Mouse (Mus musculus) CH12.LX (cell line): ENCODE results near the gene Col5a1. TPM values are rescaled to one million over a fixed set of nuclear protein-coding genes. Genes with fewer than 3 reads are reported as not detected.

Experiments used
- DNase-seq: peaks from one replicate; pipeline ENCODE4 v3.0.0-alpha.2; 2013; ENCODE audit errors: extremely low read depth
- H3K27ac ChIP-seq: 2 replicates; pipeline ENCODE4 v1.5.1; 2012; ENCODE audit warnings: low read depth, mild to moderate bottlenecking, control low read depth, moderate library complexity; ENCODE audit not compliant: insufficient read depth
- H3K27me3 ChIP-seq: replicated peaks from 2 replicates; pipeline ENCODE3; 2012; ENCODE audit warnings: inconsistent platforms
- H3K36me3 ChIP-seq, 2 experiments: replicated peaks in 1 of 2; 2 replicates each; pipeline versions ENCODE3 to v1.6.1; 2012; ENCODE audit warnings: inconsistent platforms in 1 of 2, low read length in 1 of 2, mild to moderate bottlenecking in 1 of 2, mixed read lengths in 1 of 2, moderate library complexity in 1 of 2; ENCODE audit not compliant: control insufficient read depth in 1 of 2, insufficient read depth in 1 of 2
- H3K4me1 ChIP-seq, 2 experiments: 2 replicates each; pipeline ENCODE4 v1.6.1; 2012; ENCODE audit warnings: inconsistent platforms in 1 of 2, moderate library complexity in 1 of 2; ENCODE audit not compliant: insufficient read depth in 2 of 2, control insufficient read depth in 1 of 2
- H3K4me2 ChIP-seq: 2 replicates; pipeline ENCODE4 v1.6.1; 2012; ENCODE audit warnings: low read depth, mild to moderate bottlenecking, control low read depth; ENCODE audit not compliant: poor library complexity, insufficient read depth, severe bottlenecking
- H3K4me3 ChIP-seq, 3 experiments: fragments of 150-350 bp in 1 of 3; sonication (generic) in 1 of 3; replicated peaks in 1 of 3; 2 replicates each; pipeline versions ENCODE3 to v1.5.1; 2011 to 2012; ENCODE audit warnings: low read depth in 2 of 3, low read length in 2 of 3, mild to moderate bottlenecking in 2 of 3, moderate library complexity in 2 of 3, control low read depth in 1 of 3, improper control_type of control experiment in 1 of 3, inconsistent platforms in 1 of 3, mixed read lengths in 1 of 3; ENCODE audit not compliant: poor library complexity in 1 of 3
- H3K79me2 ChIP-seq: replicated peaks from 2 replicates; pipeline ENCODE4 v1.6.1; 2012; ENCODE audit warnings: mild to moderate bottlenecking, moderate library complexity; ENCODE audit not compliant: control insufficient read depth, poor library complexity, insufficient read depth, severe bottlenecking; ENCODE audit errors: extremely low read depth
- H3K9ac ChIP-seq: 2 replicates; pipeline ENCODE4 v1.6.1; 2012; ENCODE audit warnings: low read depth, mild to moderate bottlenecking, control low read depth, moderate library complexity; ENCODE audit not compliant: insufficient read depth
- H3K9me3 ChIP-seq: replicated peaks from 2 replicates; pipeline ENCODE3; 2012; ENCODE audit warnings: low read length, inconsistent platforms, mixed read lengths
- BHLHE40 ChIP-seq: IDR thresholded peaks from 2 replicates; pipeline ENCODE4 v1.6.1; 2011; ENCODE audit warnings: mild to moderate bottlenecking, low read depth, low read length, improper control_type of control experiment
- CHD2 ChIP-seq: IDR thresholded peaks from 2 replicates; pipeline ENCODE4 v1.6.1; 2011; ENCODE audit warnings: low read length, improper control_type of control experiment
- E2F4 ChIP-seq: IDR thresholded peaks from 2 replicates; pipeline ENCODE4 v1.6.1; 2011; ENCODE audit warnings: low read depth, low read length, improper control_type of control experiment; ENCODE audit not compliant: insufficient replicate concordance
- EP300 ChIP-seq: IDR thresholded peaks from 2 replicates; pipeline ENCODE4 v1.6.1; 2011; ENCODE audit warnings: low read length, improper control_type of control experiment
- HCFC1 ChIP-seq: IDR thresholded peaks from 2 replicates; pipeline ENCODE4 v1.6.1; 2012; ENCODE audit warnings: low read depth, mild to moderate bottlenecking, inconsistent platforms, low read length, improper control_type of control experiment
- IRF4 ChIP-seq: IDR thresholded peaks from 2 replicates; pipeline ENCODE4 v1.6.1; 2014; ENCODE audit warnings: low read depth, mild to moderate bottlenecking, inconsistent platforms, low read length, improper control_type of control experiment
- JUND ChIP-seq: conservative IDR thresholded peaks from 2 replicates; pipeline ENCODE4 v1.6.1; 2011; ENCODE audit warnings: low read depth, low read length, improper control_type of control experiment
- KAT2A ChIP-seq: IDR thresholded peaks from 2 replicates; pipeline ENCODE4 v1.6.1; 2012; ENCODE audit warnings: low read length, improper control_type of control experiment, inconsistent platforms; ENCODE audit not compliant: insufficient replicate concordance
- MAFK ChIP-seq: IDR thresholded peaks from 2 replicates; pipeline ENCODE4 v1.6.1; 2011; ENCODE audit warnings: low read length, improper control_type of control experiment; ENCODE audit not compliant: insufficient replicate concordance
- MEF2A ChIP-seq: IDR thresholded peaks from 2 replicates; pipeline ENCODE4 v1.6.1; 2014; ENCODE audit warnings: low read depth, mild to moderate bottlenecking, inconsistent platforms, low read length, improper control_type of control experiment, borderline replicate concordance
- MXI1 ChIP-seq: IDR thresholded peaks from 2 replicates; pipeline ENCODE4 v1.6.1; 2011; ENCODE audit warnings: mild to moderate bottlenecking, low read depth, low read length, improper control_type of control experiment
- MYC ChIP-seq: IDR thresholded peaks from 2 replicates; pipeline ENCODE4 v1.6.1; 2011; ENCODE audit warnings: low read depth, mild to moderate bottlenecking, improper control_type of control experiment, low read length
- NELFE ChIP-seq: IDR thresholded peaks from 2 replicates; pipeline ENCODE4 v1.6.1; 2011; ENCODE audit warnings: low read depth, low read length, improper control_type of control experiment
- POLR2A ChIP-seq: IDR thresholded peaks from 2 replicates; pipeline ENCODE4 v1.6.1; 2011; ENCODE audit warnings: low read depth, mild to moderate bottlenecking, improper control_type of control experiment, low read length
- POLR2AphosphoS2 ChIP-seq: IDR thresholded peaks from 2 replicates; pipeline ENCODE4 v1.6.1; 2011; ENCODE audit warnings: low read depth, low read length, improper control_type of control experiment
- RAD21 ChIP-seq: IDR thresholded peaks from 2 replicates; pipeline ENCODE4 v1.6.1; 2011; ENCODE audit warnings: low read depth, mild to moderate bottlenecking, low read length, improper control_type of control experiment, moderate library complexity
- TBP ChIP-seq: conservative IDR thresholded peaks from 2 replicates; pipeline ENCODE4 v1.6.1; 2011; ENCODE audit warnings: low read depth, low read length, improper control_type of control experiment
- UBTF ChIP-seq: IDR thresholded peaks from 2 replicates; pipeline ENCODE4 v1.6.1; 2012; ENCODE audit warnings: low read depth, mild to moderate bottlenecking, inconsistent platforms, low read length, improper control_type of control experiment, moderate library complexity
- USF2 ChIP-seq: conservative IDR thresholded peaks from 2 replicates; pipeline ENCODE4 v1.6.1; 2011; ENCODE audit warnings: low read depth, low read length, improper control_type of control experiment
- ZC3H11A ChIP-seq: IDR thresholded peaks from 2 replicates; pipeline ENCODE4 v1.6.1; 2012; ENCODE audit warnings: low read depth, mild to moderate bottlenecking, inconsistent platforms, low read length, improper control_type of control experiment
- ZKSCAN1 ChIP-seq: IDR thresholded peaks from 2 replicates; pipeline ENCODE4 v1.6.1; 2012; ENCODE audit warnings: low read depth, inconsistent platforms, low read length, improper control_type of control experiment, borderline replicate concordance
- ZMIZ1 ChIP-seq: IDR thresholded peaks from 2 replicates; pipeline ENCODE4 v1.6.1; 2012; ENCODE audit warnings: low read depth, mild to moderate bottlenecking, inconsistent platforms, low read length, improper control_type of control experiment
- dilution Hi-C: fragments of 300-500 bp; cut with MboI; formaldehyde crosslinking; loops from 2 replicates; pipeline ENCODE4 v1.14.3; 2020; ENCODE audit warnings: low sequenced_read_pairs; ENCODE audit not compliant: extremely low pct_unique_long_range_greater_than_20kb, extremely low pct_ligation_motif_present
- in situ Hi-C: fragments of 300-500 bp; cut with MboI; formaldehyde crosslinking; loops from 3 replicates; pipeline ENCODE4 v1.14.3; 2019; ENCODE audit warnings: low sequenced_read_pairs, low pct_ligation_motif_present, low pct_unique_long_range_greater_than_20kb, mixed read lengths
- polyA plus RNA-seq: library from polyadenylated mRNA; unstranded; fragments of >175 nt; gene quantifications from 2 replicates; pipeline ENCODE4 v1.2.1, GENCODE M21; 2012; ENCODE audit warnings: low read depth; ENCODE audit not compliant: insufficient read length
- total RNA-seq, 2 experiments: library from RNA; depleted of rRNA; stranded (reverse); fragments of 300-350 nt in 1 of 2; fragments of >200 nt in 1 of 2; gene quantifications; 2 replicates each; pipeline ENCODE4 v1.2.3; 2012 to 2014

The Col5a1 gene
- total and polyA plus RNA-seq, 3 experiments = 0.04 TPM; not detected in 2

- no peaks in the 10 kb centered on the region for H3K36me3 ChIP-seq
- H3K4me3 ChIP-seq = no peak overlapping the region
- no peaks in the 10 kb centered on the region for H3K4me1 ChIP-seq
- no peak overlapping the region for H3K9ac ChIP-seq
- DNase-seq = no peak
- no peak overlapping the region for H3K4me2 ChIP-seq
- dilution Hi-C loops = no loop called here
- H3K27me3 ChIP-seq = peaks cover 93% of the 10 kb centered on the region
- TF ChIP-seq MAFK (no peak), ZKSCAN1 (no peak), ZMIZ1 (no peak)
- H3K79me2 ChIP-seq = no peaks in the 10 kb centered on the region
- H3K9me3 ChIP-seq = no peaks in the 10 kb centered on the region
- H3K27ac ChIP-seq = no peak overlapping the region
- in situ Hi-C loops = no loop called here
Observed at GRCm38 (mm10) chr2:27930471-27931015, 44.3 kb downstream of the Col5a1 start.

GRCm38 (mm10) chr2:27931130-27931529, 44.9 kb downstream of the Col5a1 start:
- TF ChIP-seq EP300 (no peak), E2F4 (no peak), RAD21 (no peak), TBP (no peak), POLR2AphosphoS2 (no peak), POLR2A (no peak), USF2 (no peak), MEF2A (no peak), MXI1 (no peak), ZC3H11A (no peak), KAT2A (no peak), CHD2 (no peak), IRF4 (no peak), HCFC1 (no peak), JUND (no peak), UBTF (no peak), MYC (no peak), BHLHE40 (no peak), NELFE (no peak)
- H3K36me3 ChIP-seq = no peaks in the 10 kb centered on the region
- peaks cover 93% of the 10 kb centered on the region for H3K27me3 ChIP-seq
- H3K9me3 ChIP-seq = no peaks in the 10 kb centered on the region
- H3K27ac ChIP-seq = no peak overlapping the region
- in situ Hi-C loops = no loop called here
- dilution Hi-C loops = no loop called here
- H3K4me3 ChIP-seq = no peak overlapping the region
- no peak overlapping the region for H3K9ac ChIP-seq
- H3K79me2 ChIP-seq = no peaks in the 10 kb centered on the region
- DNase-seq = no peak
- no peaks in the 10 kb centered on the region for H3K4me1 ChIP-seq
- H3K4me2 ChIP-seq = no peak overlapping the region
